Mouse (Mus musculus) frontal cortex, postnatal 14 days (tissue): Measurements from ENCODE around the gene Cryzl2.
A peak's percentile ranks its signal among the peaks of the same experiment; 100 is the strongest.

ENCODE experiments used
- DNase-seq, 2 experiments: peaks; one replicate each; pipeline ENCODE4 v3.0.0; 2022; ENCODE audit warnings: low spot score in 2 of 2

Gene Cryzl2

DNA sequence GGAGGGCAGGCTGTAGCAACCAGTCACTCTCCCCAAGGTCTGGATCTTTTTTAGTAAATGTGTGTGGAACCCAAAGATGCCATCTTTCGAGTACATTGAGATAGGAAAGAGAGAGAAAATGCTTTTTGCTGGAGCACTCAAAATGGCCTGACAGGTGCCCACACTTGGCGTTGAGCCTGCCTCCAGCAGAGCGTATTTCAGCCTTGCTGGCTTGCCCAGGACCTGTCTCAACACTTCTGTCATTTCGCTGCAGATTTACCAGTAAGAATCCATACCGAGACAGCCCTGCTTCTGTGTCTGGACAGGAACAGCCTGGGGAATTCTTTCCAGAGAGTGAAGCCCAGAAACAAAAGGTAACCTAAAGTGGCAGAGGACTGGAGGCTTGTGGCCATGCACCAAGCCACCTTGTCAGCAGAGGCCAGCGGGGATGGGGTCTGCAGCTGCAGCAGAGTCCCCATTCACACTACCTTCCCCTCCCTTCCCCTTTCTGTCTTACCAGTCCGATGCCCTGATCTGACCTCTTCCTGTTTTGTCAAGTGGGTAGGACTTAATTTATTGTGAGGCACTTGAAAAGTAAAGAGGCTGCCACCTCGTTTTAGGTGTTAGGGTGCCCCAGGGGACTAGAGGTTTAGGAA lies 74.6 kb downstream of the Cryzl2 start:
- DNase-seq, result no peak

DNA sequence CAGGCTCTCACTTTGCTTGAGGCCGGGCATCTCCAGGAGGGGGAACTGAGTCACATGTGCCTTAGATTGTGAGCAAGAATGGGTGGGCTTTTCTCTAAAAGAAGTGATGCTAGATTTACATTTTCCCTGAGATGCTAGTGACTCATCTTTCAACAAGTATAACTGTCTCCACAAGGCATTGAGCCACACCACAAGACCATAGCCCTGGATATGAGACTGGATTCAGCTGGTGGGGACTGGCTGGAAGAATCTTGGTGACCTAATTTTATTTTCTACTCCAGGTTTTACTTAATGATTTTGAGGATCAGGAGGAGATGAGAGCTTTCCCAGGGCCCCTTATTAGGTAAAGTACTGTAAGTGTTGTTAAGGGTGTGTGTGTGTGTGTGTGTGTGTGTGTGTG lies 77.2 kb downstream of the Cryzl2 start:
- no peak for DNase-seq

DNA sequence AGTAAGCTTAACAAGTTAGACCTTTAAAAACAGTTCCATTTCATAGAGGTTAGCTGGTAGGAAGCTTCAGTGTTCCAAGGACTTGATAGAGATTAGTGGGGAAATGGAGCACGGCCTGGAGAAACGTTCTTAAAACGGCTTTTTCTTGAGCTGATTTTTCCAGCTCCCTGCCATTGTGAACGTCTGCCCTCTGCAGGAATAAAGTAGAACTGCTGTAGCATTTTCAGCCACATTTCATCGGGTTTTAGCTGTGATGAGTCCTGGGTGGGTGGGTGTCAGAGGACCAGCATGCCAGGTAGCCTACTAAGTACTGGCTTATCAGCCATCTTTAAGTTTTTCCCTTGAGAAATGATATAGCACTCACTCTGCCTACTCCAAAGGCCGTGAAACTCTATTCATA lies 78.1 kb downstream of the Cryzl2 start:
- peak in 1 of 2 experiments; percentile 59 for DNase-seq

DNA sequence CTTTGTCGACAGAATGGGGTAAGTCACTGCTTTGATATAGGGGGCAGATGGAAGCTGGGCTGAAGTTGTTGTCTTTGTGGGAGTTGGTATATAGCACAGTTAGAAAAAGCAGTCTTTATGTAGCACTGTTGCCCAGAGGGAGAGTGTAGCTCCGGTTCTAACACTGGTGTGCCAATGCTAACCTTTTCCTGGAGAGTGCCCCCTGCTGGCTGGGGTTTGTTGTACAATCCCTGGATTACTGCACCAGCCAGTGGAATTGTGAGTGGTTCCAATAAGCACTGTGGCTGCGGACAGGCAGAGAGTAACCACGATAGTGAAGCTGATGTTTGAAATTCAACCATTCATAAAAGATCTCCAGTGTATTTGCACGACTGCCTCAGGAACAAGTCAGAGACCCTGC lies 79.3 kb downstream of the Cryzl2 start:
- no peak for DNase-seq
